Mouse (Mus musculus): Measurements from ENCODE around the gene Ldlrad2.
"Not testable (repeated sequence)": the region's sequence is repeated elsewhere in the genome, so short reads cannot be mapped to it uniquely, and the experiment has no call there.

Ldlrad2 gene

DNA sequence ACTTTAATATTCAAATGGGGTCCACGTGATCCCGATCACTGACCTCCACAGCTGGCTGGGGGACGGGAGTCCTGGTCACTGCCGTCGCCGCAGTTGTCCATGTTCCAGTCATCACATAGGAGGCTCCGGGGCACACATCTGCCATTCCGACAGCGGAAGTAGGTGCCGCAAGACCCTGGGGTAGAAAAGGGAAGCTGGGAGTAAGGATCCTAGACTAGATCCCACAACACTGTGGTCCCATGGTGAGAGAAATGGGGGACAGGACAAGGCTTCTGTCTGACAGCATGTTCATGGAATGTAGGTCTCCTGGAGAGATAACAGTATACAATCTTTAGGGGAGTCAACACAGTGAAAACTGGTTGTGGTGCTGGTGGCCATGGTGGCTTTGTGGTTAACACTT is at the start of gene Ldlrad2:
Gene Ldlrad2 (minus strand): TSS at position 101 of the 400 bp plus-strand sequence.
- DNase-seq (ENCODE audit: low read depth, low spot score) = no peak

DNA sequence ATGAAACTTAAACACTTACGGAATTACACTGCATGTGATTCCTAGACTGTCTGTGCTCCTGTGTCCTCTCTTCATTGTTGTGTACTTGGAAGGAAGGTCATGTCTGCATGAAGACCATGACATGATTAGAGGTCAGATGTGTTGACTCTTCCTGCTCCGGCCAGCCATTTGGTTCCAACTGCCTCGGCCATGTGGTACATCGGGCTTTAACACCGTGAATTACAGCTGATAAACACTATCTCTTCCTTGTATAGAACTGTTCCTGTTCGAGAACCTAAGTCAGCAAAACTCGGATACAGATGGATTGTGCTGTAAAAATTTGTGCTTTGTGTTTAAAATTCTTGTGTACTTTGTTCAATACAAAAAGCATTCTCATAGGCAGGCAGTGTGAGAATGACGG is 48.5 kb upstream of the Ldlrad2 start:
- DNase-seq (ENCODE audit: low read depth, low spot score) = no peak

GRCm38 (mm10) chr4:137610256-137610655 is 35.9 kb upstream of the Ldlrad2 start:
- no peak for DNase-seq (ENCODE audit: low read depth, low spot score)

GRCm38 (mm10) chr4:137609702-137610101 is 35.3 kb upstream of the Ldlrad2 start:
- DNase-seq (ENCODE audit: low read depth, low spot score) = no peak

GRCm38 (mm10) chr4:137609281-137609680 is 34.9 kb upstream of the Ldlrad2 start:
- no peak for DNase-seq (ENCODE audit: low read depth, low spot score)

DNA sequence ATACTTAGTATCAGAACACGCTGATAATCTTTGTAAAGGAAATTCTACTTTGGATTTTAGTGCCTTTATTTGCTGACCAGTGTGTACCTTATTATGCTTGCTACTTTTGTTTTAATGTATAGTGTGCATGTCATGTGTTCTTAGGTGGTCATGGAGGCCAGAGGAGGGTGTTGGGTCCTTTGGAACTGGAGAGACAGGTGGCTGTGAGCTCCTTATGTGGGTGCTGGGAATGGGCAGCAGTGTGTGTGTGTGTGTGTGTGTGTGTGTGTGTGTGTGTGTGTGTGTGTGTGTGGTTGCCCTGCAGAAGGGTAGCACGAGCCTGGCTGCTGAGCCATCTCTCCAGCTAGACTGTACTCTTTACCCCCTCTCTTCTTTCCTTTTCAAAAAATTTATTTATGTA is 32.7 kb upstream of the Ldlrad2 start:
- no peak for DNase-seq (ENCODE audit: low read depth, low spot score)

DNA sequence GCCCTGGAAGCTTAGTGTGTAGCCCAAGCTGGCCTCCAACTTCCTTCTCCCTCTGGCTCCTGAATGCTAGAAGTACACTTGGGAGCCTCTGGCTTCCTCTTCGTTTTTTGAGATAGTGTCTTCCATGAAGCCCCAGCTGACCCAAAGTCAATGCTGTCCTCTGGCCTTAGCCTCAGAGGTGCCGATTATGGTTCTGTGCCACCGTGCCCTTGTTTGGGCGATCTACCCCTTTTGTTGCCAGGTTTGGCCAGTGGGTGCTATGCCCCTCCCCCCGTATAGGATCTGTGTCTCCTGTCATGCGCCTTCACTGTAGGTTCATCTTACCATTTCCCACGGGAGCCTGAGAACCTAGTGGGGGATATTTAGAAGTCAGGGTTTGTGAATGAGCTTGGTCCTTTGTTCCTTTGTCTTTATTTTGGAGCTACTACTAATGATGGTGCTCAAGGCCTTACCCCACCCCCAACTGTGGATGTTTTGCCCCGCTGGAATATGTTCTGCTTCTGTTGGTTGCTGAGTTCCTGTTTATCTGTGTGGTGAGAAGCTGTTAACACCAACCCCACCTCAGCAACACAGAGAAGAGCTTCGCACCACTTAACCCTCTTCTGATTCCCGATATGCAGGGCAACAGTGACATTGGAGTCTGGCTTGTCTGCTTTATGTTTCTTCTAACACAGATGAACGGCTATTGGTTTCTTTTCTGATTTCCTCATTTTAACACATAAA is 29.2 kb upstream of the Ldlrad2 start:
- DNase-seq (ENCODE audit: low read depth, low spot score) = no peak

GRCm38 (mm10) chr4:137598577-137598976 is 24.2 kb upstream of the Ldlrad2 start:
- DNase-seq (ENCODE audit: low read depth, low spot score) = no peak

- DNase-seq (ENCODE audit: low read depth, low spot score) = no peak
Observed at GRCm38 (mm10) chr4:137597098-137597630, 22.8 kb upstream of the Ldlrad2 start.

DNA sequence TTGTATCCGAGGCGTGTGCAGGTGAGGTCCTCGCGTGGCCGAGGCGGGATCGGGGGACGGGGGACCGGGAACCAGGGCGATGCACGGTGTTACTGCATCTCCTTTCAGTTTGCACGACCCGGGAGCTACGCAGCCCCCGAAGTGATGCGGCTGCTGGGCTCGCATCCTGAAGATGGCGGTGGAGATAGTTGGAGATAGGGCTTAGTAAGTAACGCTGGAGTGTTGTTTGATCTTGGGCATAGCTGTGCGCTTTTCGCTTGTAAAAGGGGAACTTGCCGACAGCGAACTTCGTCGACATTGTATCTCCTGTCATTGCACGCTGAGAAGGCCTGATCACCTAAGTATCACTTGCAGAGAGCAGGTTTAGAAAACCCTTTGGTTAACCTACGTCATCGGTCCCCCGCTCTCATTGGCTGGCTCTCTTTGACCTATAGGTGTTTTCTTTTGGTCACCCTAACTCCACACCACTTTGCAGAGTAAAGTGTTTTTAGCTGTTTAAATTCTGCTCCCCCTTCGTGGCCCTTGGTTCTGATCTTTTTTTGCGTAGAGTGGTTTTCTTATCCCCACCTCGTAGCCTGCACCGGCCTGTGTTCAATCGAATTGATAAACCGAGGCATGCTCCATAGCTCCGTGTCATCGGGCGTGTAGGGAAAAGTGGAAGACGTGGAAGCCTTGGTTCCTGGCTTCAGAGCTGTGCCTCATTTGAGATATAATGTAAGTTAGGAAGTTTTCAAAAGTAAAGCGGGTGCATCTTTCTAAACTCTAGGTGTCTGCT is 20.3 kb upstream of the Ldlrad2 start:
- peak; percentile 24 for DNase-seq (ENCODE audit: low read depth, low spot score)

GRCm38 (mm10) chr4:137593601-137594495 is 19.5 kb upstream of the Ldlrad2 start, which contains the start of gene Usp48:
Gene Usp48 (plus strand): TSS chr4:137593755.
- peak; percentile 97 for DNase-seq (ENCODE audit: low read depth, low spot score)

- no peak for DNase-seq (ENCODE audit: low read depth, low spot score)
Observed at GRCm38 (mm10) chr4:137590961-137591360, 16.6 kb upstream of the Ldlrad2 start.

GRCm38 (mm10) chr4:137589586-137589985 is 15.2 kb upstream of the Ldlrad2 start:
- no peak for DNase-seq (ENCODE audit: low read depth, low spot score)

- not testable (repeated sequence) for DNase-seq (ENCODE audit: low read depth, low spot score)
Observed at GRCm38 (mm10) chr4:137589095-137589494, 14.7 kb upstream of the Ldlrad2 start.

- DNase-seq (ENCODE audit: low read depth, low spot score) = peak; percentile 16
Observed at GRCm38 (mm10) chr4:137581815-137582214, 7.4 kb upstream of the Ldlrad2 start.

- DNase-seq (ENCODE audit: low read depth, low spot score) = no peak
Observed at GRCm38 (mm10) chr4:137580299-137580698, 5.9 kb upstream of the Ldlrad2 start.

DNA sequence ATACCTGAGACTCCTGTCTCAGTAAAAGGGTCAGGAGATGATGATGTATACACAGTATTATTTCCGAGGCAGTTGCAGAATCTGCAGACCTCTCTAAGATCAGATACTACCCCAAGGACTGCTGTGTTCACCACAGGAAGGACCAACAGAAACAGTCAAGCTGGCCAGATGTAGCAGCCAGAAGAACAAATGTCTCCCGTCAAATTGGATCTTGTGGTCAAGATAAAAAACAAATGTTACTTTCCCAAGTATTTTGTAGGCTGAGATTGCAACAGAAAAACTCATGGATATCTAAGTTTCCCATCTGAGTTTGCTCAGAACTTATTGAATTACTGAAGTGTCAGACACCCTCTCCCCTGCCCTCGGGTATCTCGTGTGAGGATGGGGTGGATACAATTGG is 5.4 kb upstream of the Ldlrad2 start:
- DNase-seq (ENCODE audit: low read depth, low spot score) = no peak

- DNase-seq (ENCODE audit: low read depth, low spot score) = peak; percentile 26
Observed at GRCm38 (mm10) chr4:137578181-137578845, 3.9 kb upstream of the Ldlrad2 start.

DNA sequence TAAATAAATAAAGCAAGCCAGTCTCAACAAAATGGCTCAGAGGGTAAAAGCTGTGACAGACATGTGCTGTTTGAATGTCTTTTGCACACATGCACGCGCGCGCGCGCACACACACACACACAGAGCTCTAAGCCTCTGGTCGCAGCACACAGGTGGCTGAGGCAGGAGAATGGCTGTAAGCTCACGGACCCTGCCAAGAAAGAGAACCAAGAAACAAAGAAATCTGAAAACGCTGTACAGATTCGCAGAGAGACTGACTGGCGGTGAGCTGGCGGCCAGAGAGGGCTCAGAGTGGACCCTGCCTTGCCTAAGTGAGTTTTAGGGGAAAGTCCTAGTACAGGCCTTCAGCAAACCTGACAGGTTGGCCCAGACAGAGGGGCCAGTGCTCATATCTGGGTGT is 3.1 kb upstream of the Ldlrad2 start:
- no peak for DNase-seq (ENCODE audit: low read depth, low spot score)

DNA sequence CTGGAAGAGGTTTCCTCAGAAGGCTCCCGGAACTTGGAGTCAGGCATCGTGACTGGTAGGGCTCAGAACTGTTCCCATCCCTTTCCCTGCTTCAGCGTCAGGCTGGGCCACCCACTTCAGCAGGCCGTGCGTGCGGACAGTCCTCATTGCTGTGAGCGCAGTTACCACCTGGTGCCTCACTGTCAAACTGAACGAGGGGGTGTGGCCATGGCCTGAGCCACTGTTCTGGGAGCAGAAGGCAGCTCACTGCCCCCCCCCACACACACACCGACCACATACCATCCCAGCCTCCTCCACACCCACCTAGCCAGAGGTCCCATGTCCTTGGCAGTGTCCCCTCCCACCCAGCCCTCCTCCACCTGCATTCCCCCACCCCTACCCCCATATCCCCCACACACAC is 4.5 kb downstream of the Ldlrad2 start:
- DNase-seq (ENCODE audit: low read depth, low spot score) = no peak

- DNase-seq (ENCODE audit: low read depth, low spot score) = no peak
Observed at GRCm38 (mm10) chr4:137556673-137557210, 17.6 kb downstream of the Ldlrad2 start.

Data from embryo, embryonic 11.5 days (tissue).